Mouse (Mus musculus) layer of hippocampus, adult 8-10 months (tissue): Measurements from ENCODE around the gene Enpp3. TPM values are rescaled to one million over a fixed set of nuclear protein-coding genes. Genes with fewer than 3 reads are reported as not detected.
A peak's percentile ranks its signal among the peaks of the same experiment; 100 is the strongest.
"Not testable (repeated sequence)": the region's sequence is repeated elsewhere in the genome, so short reads cannot be mapped to it uniquely, and the experiment has no call there.

ENCODE experiments used
- DNase-seq, 2 experiments: peaks; one replicate each; pipeline ENCODE4 v3.0.0; 2022; ENCODE audit warnings: low spot score in 2 of 2
- total RNA-seq, 4 experiments: library from RNA; stranded (reverse); gene quantifications; 2 replicates each; pipeline ENCODE4 v1.2.4; 2022

Gene Enpp3
- total RNA-seq, 4 experiments from 2014 or later = 0.51 to 0.89 (median 0.78) TPM

- no peak for DNase-seq
These were observed 19.4 kb downstream of the Enpp3 start for GRCm38 (mm10) chr10:24823265-24823664.

GRCm38 (mm10) chr10:24822842-24823241, 19.8 kb downstream of the Enpp3 start:
- no peak for DNase-seq

- no peak for DNase-seq
These were observed 20.5 kb downstream of the Enpp3 start for GRCm38 (mm10) chr10:24821990-24822676.

DNA sequence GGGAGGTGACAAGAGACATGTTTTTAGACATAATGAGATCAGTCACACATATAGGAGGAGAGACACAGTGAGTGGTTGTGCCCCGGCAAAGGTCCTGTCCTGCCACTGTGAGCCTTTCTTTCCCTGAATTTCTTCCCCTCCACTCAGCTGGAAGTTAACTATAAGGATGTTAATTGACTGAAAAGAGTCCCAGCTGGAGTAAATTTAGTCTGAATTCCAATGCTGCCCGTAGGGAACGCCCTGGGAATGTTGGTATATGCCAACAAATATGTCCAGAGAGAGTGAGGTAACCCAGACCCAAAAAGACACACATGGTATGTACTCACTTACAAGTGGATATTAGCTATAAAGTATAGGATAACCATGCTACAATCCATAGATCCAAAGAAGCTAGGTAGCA, 23.1 kb downstream of the Enpp3 start:
- no peak for DNase-seq

GRCm38 (mm10) chr10:24810639-24811038, 32.0 kb downstream of the Enpp3 start:
- no peak for DNase-seq

GRCm38 (mm10) chr10:24806756-24807155, 35.9 kb downstream of the Enpp3 start:
- DNase-seq = no peak

DNA sequence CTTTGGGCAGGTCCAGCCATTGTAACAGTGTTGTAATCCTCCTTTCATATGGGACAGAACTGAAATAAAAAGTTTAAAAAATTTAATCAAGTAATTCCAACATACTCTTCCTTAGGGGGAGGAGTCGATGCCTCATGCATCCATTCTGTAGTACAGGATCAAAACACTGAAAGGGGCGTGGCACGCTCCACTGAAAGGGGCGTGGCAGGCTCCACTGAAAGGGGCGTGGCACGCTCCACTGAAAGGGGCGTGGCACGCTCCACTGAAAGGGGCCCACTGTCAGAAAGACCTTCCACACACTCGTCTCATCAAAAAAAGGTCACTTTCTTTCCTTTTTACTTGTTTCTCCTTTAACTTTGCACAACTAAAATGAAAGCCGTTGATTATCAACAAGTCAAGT, 36.7 kb downstream of the Enpp3 start:
- no peak for DNase-seq

DNA sequence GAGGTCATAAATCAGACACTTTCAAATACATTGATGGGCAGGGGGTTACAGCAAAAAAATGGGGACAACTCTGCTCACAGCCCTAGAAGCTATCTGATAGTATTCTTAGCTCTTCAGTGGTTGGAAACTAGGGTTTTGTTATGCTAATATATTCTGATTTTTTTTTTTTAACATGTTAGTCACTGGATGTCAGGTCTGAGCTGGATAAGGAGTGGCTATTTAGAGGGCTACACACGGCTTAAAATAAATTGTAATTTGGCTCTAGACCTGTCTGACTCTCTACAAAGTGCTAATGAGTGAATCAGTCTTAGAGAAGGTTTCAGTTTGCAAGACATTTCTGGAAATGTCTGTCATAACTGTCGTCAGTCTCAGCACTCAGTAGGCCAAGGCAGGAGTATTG, 37.5 kb downstream of the Enpp3 start:
- DNase-seq = no peak

GRCm38 (mm10) chr10:24802742-24803244, 39.8 kb downstream of the Enpp3 start:
- DNase-seq = not testable (repeated sequence)

DNA sequence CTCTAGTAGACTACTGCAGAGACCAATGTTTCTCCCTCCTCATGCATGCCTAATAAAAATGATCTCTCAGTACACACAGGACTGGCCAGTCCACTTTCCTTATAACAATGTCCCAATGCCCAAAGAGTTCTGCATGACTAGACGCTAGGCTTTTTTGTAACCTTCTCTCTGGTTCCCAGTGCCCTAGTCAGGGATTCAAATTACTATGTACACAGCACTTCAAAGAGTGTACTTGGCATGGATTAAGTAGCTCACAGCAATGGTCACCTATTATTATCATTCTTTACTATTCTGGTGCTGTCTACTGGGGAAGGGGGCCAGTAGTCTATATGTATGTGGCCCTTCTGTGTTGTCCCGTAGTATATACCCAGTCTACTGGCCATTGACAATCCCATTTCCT, 40.8 kb downstream of the Enpp3 start:
- no peak for DNase-seq

DNA sequence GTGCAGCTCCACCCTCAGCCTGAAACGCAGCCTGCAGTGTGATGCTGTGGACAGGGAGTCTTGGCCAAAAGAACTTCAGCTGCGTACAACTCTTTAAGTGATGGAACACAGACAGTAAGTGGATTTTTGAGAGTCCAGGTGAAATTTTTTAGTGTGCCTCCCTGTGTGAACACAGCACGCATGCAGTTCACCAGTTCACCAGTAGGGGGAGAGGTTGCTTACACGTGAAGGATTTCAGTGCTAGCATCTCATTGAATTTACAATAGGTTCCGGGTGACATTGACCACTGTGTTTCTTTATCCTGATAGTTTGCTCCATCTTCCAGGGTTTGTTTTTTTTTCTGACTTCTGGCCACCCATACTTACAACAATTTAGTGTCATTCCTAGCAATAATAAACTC, 45.4 kb downstream of the Enpp3 start:
- peak in 1 of 2 experiments; percentile 57 for DNase-seq

- DNase-seq = no peak
These were observed 49.9 kb downstream of the Enpp3 start for GRCm38 (mm10) chr10:24792756-24793155.

GRCm38 (mm10) chr10:24789747-24790545, 52.7 kb downstream of the Enpp3 start:
- peak in 1 of 2 experiments; percentile 23 for DNase-seq

DNA sequence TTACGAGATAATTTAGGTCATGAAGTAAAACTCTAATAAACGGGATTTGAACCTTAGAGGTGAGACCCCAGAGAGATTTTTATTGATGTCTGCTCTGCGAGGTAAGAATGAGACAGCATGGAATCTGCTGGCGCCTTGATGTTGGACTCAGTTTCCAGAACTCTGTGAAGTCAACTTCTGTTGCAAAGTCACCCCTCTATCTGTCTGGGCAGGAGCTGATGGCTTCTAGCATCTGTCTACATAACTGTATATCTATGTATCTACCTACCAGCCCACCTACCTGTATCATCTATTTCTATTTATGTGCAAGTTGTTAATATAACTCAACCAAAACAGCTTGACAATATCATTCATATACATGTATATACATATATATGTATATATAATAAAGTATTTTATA, 57.3 kb downstream of the Enpp3 start:
- no peak for DNase-seq

DNA sequence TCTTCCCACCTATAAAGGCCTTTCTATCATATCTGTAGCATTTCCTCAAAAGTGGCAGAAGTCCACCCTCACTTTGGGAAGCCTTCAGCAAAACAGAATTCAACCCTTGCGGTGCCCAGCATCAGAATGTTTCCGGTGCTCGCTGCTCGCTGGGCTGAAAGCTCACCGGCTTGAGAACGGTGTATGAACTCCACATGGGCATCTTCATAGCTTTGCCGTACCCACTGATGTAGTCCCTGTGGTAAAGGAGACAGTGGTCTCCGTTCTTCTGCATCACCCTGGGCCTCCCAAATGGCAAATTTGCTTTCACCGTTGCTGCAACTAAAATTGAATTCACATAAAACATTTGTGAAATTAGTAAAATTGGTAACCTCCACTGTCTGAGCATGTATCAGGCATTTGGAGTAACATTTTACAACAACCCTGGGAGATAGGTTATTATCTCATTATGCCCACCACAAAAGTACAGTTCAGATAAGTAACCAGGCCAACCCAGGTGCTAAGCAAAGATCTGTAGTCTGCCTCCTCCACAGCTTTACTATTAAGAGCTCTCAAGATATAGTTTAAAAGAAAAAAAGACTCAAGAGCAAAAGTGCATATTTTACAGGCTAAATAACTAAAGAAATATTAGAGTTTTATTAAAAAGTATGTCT, 57.9 kb downstream of the Enpp3 start:
- DNase-seq = no peak

GRCm38 (mm10) chr10:24783946-24784345, 58.7 kb downstream of the Enpp3 start:
- DNase-seq = no peak

DNA sequence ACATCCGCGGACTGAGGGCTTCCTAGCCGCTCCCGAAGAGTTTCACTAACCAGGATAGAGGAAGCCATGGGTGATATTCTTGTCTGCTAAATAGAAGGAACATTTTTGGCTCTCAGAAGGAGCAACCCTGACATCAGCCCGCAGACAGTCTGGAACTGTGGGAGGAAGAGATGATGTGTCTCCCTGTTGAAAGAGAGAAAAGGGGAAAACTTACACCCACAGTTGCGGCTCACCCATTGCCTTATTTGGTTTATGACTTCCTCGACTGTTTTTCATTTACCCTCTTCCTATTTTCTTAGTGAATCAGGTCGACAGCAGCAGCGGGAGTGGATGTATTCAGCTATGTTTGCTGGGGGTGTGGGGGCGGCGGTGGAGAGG, 64.0 kb downstream of the Enpp3 start:
- no peak for DNase-seq

GRCm38 (mm10) chr10:24777916-24778642, 64.5 kb downstream of the Enpp3 start:
- no peak for DNase-seq

DNA sequence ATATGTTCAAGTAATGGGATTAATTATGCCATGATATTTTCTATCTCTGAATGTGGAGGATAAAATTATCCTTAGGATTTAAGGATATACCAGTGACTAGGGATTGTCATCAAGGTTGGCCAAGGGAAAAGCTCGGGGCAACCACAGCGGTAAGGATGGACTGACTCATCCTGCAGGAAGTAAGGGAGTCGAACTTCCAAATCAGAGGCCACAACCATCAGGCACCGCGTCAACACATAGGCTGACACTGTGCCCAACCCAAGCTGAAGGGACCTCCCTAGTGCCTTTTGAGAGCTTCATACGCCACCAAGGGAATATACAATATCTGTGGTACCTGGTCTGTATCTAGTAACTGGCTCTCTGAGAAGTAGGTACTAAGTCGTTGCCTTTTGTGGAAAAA, 73.1 kb downstream of the Enpp3 start:
- DNase-seq = no peak

DNA sequence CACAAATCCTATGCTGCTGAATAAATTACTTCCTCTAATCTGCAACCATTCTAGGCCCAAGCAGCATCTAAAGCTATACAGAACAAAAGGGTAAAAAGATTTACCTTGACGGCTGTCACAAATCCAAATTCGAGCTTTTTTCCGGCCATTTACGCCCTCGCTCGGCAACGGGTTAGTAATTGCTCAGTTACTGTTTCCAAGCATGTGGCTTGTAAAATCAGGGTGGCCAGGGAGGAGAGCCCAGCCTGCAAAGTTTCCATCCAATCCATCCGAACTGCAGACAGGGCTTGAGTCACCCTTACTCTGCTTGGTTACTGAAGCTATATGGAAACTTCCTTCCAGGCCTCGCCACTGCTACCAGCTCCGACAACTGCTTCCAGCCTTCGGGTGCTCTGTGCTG, 74.9 kb downstream of the Enpp3 start:
- no peak for DNase-seq

DNA sequence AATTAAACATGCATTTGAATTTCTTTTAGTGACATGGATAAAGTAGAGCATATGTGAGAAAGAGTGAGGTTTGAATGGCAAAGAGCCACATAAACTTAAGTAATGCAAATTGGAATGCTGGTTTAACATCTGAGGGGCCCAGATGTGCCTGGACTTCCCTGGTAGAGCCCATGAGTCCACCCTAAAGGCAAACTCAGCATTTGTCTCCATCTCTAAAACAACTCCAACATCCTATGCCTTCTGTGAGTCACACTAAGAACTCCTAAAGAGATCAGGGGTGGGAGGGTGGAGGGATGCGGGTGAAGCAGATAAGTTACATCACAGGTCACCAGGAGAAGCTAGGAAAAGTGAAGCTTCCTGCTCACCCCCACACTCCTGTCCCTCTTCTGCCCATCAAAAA, 76.6 kb downstream of the Enpp3 start:
- DNase-seq = no peak
